Mouse (Mus musculus): ENCODE data around the gene Gm45623. TPM values are rescaled to one million over a fixed set of nuclear protein-coding genes. Genes with fewer than 3 reads are reported as not detected.

Gm45623 gene
- not detected for total RNA-seq (2021)

- no peak for DNase-seq
- intact Hi-C loops (cut with DNase I), result no loop called here
These were observed at the start of gene Gm45623 for GRCm38 (mm10) chr13:56753192-56753951. Gm45623 (minus strand) TSS chr13:56753827.

- no peak for DNase-seq
- intact Hi-C loops (cut with DNase I), result no loop called here
These were observed 43.8 kb upstream of the Gm45623 start for GRCm38 (mm10) chr13:56797459-56797858.

- no peak for DNase-seq
- intact Hi-C loops (cut with DNase I), result no loop called here
These were observed 41.9 kb upstream of the Gm45623 start for GRCm38 (mm10) chr13:56795501-56795900.

GRCm38 (mm10) chr13:56794441-56794840, 40.8 kb upstream of the Gm45623 start:
- intact Hi-C loops (cut with DNase I), result no loop called here
- no peak for DNase-seq

GRCm38 (mm10) chr13:56792844-56793243, 39.2 kb upstream of the Gm45623 start:
- DNase-seq, result no peak
- intact Hi-C loops (cut with DNase I), result no loop called here

GRCm38 (mm10) chr13:56790683-56791082, 37.1 kb upstream of the Gm45623 start:
- no peak for DNase-seq

GRCm38 (mm10) chr13:56782621-56783020, 29.0 kb upstream of the Gm45623 start:
- intact Hi-C loops (cut with DNase I), result no loop called here
- no peak for DNase-seq

More at GRCm38 (mm10) chr13:56790683-56791082, 37.1 kb upstream of the Gm45623 start:
- intact Hi-C loops (cut with DNase I), result no loop called here

GRCm38 (mm10) chr13:56781697-56782096, 28.1 kb upstream of the Gm45623 start:
- DNase-seq, result no peak
- intact Hi-C loops (cut with DNase I), result no loop called here

GRCm38 (mm10) chr13:56780746-56781469, 27.3 kb upstream of the Gm45623 start:
- DNase-seq, result no peak
- intact Hi-C loops (cut with DNase I), result no loop called here

- no peak for DNase-seq
- intact Hi-C loops (cut with DNase I), result no loop called here
These were observed 20.7 kb upstream of the Gm45623 start for GRCm38 (mm10) chr13:56774304-56774703.

- intact Hi-C loops (cut with DNase I), result no loop called here
- no peak for DNase-seq
These were observed 19.7 kb upstream of the Gm45623 start for GRCm38 (mm10) chr13:56773262-56773870.

GRCm38 (mm10) chr13:56772592-56772991, 19.0 kb upstream of the Gm45623 start:
- DNase-seq, result no peak
- intact Hi-C loops (cut with DNase I), result no loop called here

GRCm38 (mm10) chr13:56770786-56771185, 17.2 kb upstream of the Gm45623 start:
- intact Hi-C loops (cut with DNase I), result no loop called here
- no peak for DNase-seq

GRCm38 (mm10) chr13:56770136-56770578, 16.5 kb upstream of the Gm45623 start:
- no peak for DNase-seq
- intact Hi-C loops (cut with DNase I), result no loop called here

GRCm38 (mm10) chr13:56769431-56769830, 15.8 kb upstream of the Gm45623 start:
- DNase-seq, result no peak
- intact Hi-C loops (cut with DNase I), result no loop called here

GRCm38 (mm10) chr13:56766211-56766610, 12.6 kb upstream of the Gm45623 start:
- no peak for DNase-seq
- intact Hi-C loops (cut with DNase I), result no loop called here

GRCm38 (mm10) chr13:56765284-56766032, 11.8 kb upstream of the Gm45623 start:
- no peak for DNase-seq
- intact Hi-C loops (cut with DNase I), result no loop called here

GRCm38 (mm10) chr13:56762446-56763229, 9.0 kb upstream of the Gm45623 start:
- intact Hi-C loops (cut with DNase I), result no loop called here
- no peak for DNase-seq

GRCm38 (mm10) chr13:56758492-56758891, 4.9 kb upstream of the Gm45623 start:
- DNase-seq, result peak; percentile 79 to 82
- intact Hi-C loops (cut with DNase I), result loop anchor here (1.0 to 5.0 kb wide), 3 partner anchors 101 to 283 kb away; no protein-coding TSS in a partner anchor

GRCm38 (mm10) chr13:56757201-56757600, 3.6 kb upstream of the Gm45623 start:
- no peak for DNase-seq
- intact Hi-C loops (cut with DNase I), result loop anchor here (5.0 kb wide), 1 partner anchor 100 kb away; no protein-coding TSS in a partner anchor

Measured in heart, postnatal 36 days (tissue).